Mouse (Mus musculus) embryonic stem cell, embryonic (primary cell): ENCODE measurements around the gene Slc22a13.

Experiments
- CTCF ChIA-PET, 4 experiments: fragments of 300-600 bp in 2 of 4; fragments of 350-600 bp in 2 of 4; sonication (Branson Sonifier 250); formaldehyde crosslinking; loops; one replicate each; lab custom pipeline; 2022; ENCODE audit warnings: inconsistent platforms in 2 of 4; lab: Charles Lee
- POLR2A ChIA-PET, 4 experiments: fragments of 300-600 bp in 2 of 4; fragments of 350-600 bp in 2 of 4; sonication (Branson Sonifier 250); formaldehyde crosslinking; loops; one replicate each; lab custom pipeline; 2022; ENCODE audit warnings: antibody characterized with exemption in 4 of 4, inconsistent platforms in 1 of 4; lab: Charles Lee

Gene Slc22a13

DNA sequence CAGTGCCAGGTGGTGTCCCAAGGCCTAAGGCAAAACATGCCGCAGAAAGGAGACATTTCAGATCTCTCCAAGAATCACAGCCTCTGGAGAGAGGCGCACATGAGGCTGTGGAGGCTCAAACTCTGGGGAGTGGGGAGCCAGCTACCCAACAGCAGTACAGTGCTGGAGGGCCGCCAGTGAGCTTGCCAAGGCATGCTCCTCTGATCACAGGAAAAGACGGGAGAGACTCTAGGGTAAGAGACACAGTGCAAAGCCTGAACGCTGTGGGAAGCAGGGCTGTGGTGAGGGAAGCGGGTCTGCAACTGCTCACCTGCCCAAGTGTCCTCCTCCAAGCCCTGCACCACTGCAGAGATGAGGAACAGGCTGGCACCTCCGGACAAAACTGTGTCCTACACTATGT, 53.1 kb downstream of the Slc22a13 start:
- ChIA-PET CTCF (interaction anchor here in 3 of 4 experiments (0.6 to 2.6 kb wide), 8 partner anchors 34 to 275 kb away, joined by 3 to 11 read pairs (median 3); no protein-coding TSS in a partner anchor), POLR2A (interaction anchor here in 2 of 4 experiments (0.9 to 1.7 kb wide), 6 partner anchors 11 to 196 kb away, joined by 3 to 7 read pairs (median 4); partner anchors contain the start of genes Acaa1a (in 1 of the 2) and Oxsr1 (in 1 of the 2))

DNA sequence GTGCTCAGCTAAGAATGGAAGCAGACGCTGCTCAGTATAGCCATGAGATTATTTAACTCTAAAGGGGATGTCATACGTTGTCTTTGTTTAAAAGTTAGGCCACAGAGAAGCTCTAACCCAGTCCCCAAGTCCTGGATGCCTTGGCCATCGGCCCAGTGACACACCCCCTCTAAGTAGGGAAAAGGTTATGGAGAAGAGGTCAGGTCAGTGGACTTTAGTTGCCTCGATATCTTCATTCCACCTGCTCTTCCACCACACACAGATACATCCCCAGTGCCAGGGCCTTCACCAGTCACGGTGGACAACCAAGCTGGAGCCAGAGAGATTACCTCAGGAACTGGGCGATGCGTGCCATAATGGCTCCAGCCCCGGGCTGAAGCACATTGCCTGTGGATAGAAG, 53.5 kb downstream of the Slc22a13 start:
- CTCF ChIA-PET, result interaction anchor here in 3 of 4 experiments (0.6 to 2.6 kb wide), 5 partner anchors 35 to 305 kb away, joined by 3 to 11 read pairs (median 3); no protein-coding TSS in a partner anchor
- POLR2A ChIA-PET, result interaction anchor here in 1 of 4 experiments (1.3 to 1.6 kb wide), 2 partner anchors 10 to 25 kb away, joined by 3 to 4 read pairs; no protein-coding TSS in a partner anchor

DNA sequence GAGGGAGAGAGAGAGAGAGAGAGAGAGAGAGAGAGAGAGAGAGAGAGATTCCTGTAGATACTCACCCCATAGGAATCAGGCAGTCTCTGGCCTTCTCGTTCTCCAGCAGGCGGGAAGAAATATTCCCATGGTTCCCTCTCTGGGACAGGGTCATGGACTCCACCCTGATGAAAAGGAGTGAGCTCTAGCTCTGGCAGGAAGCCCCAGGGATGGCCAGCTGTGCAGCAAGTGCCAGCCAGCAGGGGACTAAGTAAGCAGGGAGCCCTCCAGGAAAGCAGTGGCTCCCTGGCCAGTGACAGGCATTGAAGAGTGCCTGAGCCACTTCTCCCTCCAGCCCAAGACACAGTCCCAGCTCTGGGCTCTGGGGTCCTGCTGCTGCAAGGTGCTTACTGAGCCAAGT, 57.1 kb downstream of the Slc22a13 start:
- POLR2A ChIA-PET, result interaction anchor here in 1 of 4 experiments (1.4 kb wide), 1 partner anchor 21 kb away, joined by 3 read pairs; no protein-coding TSS in a partner anchor
- CTCF ChIA-PET, result interaction anchor here in 1 of 4 experiments (0.8 kb wide), 1 partner anchor 40 kb away, joined by 3 read pairs; no protein-coding TSS in a partner anchor

DNA sequence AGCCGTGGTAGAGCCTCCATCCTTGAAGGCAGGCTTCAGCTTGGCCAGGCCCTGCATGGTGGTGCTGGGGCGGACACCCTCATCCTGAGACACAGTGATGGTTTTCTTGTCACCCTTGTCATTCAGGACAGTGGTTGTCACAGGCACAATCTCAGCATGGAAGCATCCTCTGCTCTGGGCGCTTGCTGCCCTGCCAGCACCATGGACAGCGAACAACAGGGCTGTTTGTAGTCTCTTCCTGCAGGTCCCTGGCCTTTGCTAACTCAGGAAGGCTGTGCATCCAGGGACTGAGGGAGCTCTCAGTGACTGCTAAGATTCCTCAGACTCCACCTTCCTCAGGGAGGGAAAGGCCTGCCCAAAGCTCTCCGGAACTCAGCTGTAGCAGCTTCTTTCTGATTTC, 59.3 kb downstream of the Slc22a13 start:
- POLR2A ChIA-PET, result interaction anchor here in 1 of 4 experiments (0.8 kb wide), 1 partner anchor 10 kb away, joined by 3 read pairs; the partner anchor contains the start of gene Gm47289
- CTCF ChIA-PET, result interaction anchor here in 2 of 4 experiments (1.0 to 1.3 kb wide), 2 partner anchors 42 kb away, joined by 3 read pairs; no protein-coding TSS in a partner anchor

GRCm38 (mm10) chr9:119146098-119146770, 62.7 kb downstream of the Slc22a13 start:
- CTCF ChIA-PET, result no interaction called here

DNA sequence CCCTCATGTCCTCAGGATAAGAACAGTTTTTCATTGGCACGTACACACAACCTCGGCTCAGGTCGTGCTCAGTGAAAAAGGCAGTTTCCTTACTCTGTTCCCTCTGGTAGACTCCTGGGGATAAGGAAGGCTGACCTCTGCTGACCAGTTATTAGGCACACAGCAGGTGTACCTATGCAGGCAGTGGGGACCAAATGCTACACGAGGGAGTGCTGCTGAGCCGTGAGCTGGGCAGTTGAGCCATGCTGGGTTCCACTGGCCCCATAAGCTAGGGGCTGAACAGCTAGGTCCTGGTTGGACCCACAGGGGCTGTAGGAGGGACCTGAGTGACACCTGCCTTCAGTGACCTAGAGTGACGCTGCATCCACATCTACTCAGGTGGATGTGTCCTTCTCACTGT, 63.3 kb downstream of the Slc22a13 start:
- POLR2A ChIA-PET, result interaction anchor here in 1 of 4 experiments (1.4 kb wide), 1 partner anchor 9 kb away, joined by 4 read pairs; no protein-coding TSS in a partner anchor

More at GRCm38 (mm10) chr9:119146098-119146770, 62.7 kb downstream of the Slc22a13 start:
- POLR2A ChIA-PET, result no interaction called here

GRCm38 (mm10) chr9:119145137-119145536, 63.8 kb downstream of the Slc22a13 start:
- ChIA-PET CTCF (interaction anchor here in 3 of 4 experiments (0.6 to 1.3 kb wide), 4 partner anchors 11 to 47 kb away, joined by 3 to 4 read pairs (median 3); partner anchors contain the start of gene Acaa1b (in 2 of the 3)), POLR2A (interaction anchor here in 1 of 4 experiments (1.4 kb wide), 1 partner anchor 10 kb away, joined by 4 read pairs; no protein-coding TSS in a partner anchor)

More for the DNA sequence above, 63.3 kb downstream of the Slc22a13 start:
- CTCF ChIA-PET, result interaction anchor here in 1 of 4 experiments (1.3 kb wide), 1 partner anchor 11 kb away, joined by 3 read pairs; the partner anchor contains the start of gene Acaa1b

DNA sequence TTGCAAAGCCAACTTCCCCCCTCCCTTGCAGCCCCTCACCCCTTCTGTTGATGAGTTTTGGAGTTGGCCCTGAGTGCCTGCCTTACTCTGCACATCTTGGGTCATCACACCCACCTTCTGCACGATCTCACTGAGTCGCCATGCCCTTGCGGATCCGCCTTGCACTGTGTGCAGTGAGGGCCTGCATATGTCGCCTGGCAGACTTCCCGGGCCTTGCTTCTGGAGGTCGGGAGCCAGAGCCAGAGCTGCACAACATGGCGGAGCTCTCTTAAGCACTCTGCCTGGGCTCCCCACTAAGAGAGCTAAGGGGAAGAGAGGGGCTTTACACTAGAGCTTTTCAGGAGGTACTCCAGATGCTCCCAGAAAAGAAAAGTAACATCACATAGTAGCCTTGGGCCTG, 64.2 kb downstream of the Slc22a13 start:
- ChIA-PET POLR2A (interaction anchor here in 1 of 4 experiments (1.4 kb wide), 1 partner anchor 10 kb away, joined by 4 read pairs; no protein-coding TSS in a partner anchor), CTCF (interaction anchor here in 3 of 4 experiments (0.6 to 1.3 kb wide), 4 partner anchors 12 to 47 kb away, joined by 3 to 4 read pairs (median 3); partner anchors contain the start of gene Acaa1b (in 2 of the 3))

- POLR2A ChIA-PET, result interaction anchor here in 1 of 4 experiments (0.5 kb wide), 1 partner anchor 49 kb away, joined by 3 read pairs; no protein-coding TSS in a partner anchor
- CTCF ChIA-PET, result no interaction called here
Measured at GRCm38 (mm10) chr9:119143372-119143771, 65.5 kb downstream of the Slc22a13 start.
